Mouse (Mus musculus): ENCODE measurements around the gene Mindy4. TPM values are rescaled to one million over a fixed set of nuclear protein-coding genes. Genes with fewer than 3 reads are reported as not detected.

Gene Mindy4
- total RNA-seq, 2 experiments from 2014 or later: 11.9 to 13.0 TPM

GRCm38 (mm10) chr6:55257246-55257645 is 54.1 kb downstream of the Mindy4 start:
- no peak for DNase-seq

- no peak for DNase-seq
Measured at GRCm38 (mm10) chr6:55258428-55259325, 55.5 kb downstream of the Mindy4 start.

- DNase-seq: no peak
Measured at GRCm38 (mm10) chr6:55262161-55262560, 59.0 kb downstream of the Mindy4 start.

- DNase-seq: no peak
Measured at GRCm38 (mm10) chr6:55263490-55264046, 60.4 kb downstream of the Mindy4 start.

DNA sequence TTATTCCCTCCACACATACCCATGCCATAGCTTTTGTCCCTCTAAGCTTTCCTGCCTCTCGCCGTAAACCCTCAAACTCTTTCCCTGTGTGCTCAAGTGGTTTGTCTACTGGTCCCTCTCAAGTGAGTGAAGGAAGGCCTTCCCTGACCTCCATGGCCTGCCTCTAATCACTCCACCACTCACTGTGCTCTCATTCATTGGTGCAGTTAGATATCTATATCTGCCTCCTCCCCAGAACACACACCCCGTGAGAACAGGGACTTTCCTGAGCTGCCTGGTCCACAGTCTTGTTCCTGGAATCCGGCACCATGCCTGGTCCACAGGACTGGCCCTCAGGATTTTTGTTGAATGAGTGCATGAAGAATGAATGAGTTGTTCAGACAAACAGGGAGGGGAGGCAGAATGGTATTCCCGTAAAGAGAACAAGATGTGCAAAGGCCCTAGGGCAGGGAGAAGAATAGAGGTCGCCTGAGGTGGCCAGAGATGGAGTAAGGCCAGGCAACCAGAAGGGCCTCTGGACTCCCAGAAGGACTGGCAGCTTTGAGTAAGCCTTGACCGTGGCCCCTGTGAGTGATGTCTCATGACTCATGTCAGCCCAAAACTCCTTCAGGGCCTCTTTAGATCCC is 61.7 kb downstream of the Mindy4 start:
- no peak for DNase-seq

DNA sequence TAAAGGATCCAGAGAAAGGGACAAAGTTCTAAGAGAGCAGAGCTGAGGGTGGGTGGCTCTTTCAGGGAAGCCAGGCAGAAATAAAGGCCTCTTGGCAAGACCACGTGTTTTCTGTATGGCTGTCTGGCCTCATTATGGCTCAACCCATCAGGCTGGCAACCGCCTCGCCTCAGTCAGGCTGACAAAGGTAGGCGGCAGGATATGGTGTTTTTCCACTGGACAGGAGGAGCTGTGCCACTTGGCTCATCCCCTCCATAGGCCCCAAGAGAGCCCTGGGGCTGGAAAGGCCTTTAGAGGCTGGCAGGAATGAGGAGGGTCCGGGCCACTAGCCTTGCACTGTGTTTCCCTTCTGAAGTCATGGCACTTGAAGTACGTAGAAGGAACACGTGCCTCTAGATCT is 69.8 kb downstream of the Mindy4 start:
- no peak for DNase-seq

DNA sequence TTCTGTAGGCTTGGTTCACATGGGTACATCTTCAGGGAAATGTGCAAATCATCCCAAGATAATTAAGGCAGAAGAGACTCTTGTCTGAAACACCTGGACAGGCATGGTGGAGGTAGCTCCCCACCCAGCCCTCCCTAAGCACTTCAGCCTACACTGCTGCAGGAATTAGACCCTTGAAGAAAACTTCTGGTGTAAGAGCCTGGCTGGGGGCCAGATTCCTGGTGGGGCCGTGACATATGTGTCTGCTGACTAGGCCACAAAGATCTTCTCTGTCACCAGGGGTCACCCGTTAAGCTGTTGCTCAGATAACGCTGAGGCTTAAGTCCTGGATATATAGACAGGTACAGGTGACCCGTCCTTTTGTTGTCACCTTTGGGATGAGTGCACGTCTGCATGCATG is 70.3 kb downstream of the Mindy4 start:
- no peak for DNase-seq

DNA sequence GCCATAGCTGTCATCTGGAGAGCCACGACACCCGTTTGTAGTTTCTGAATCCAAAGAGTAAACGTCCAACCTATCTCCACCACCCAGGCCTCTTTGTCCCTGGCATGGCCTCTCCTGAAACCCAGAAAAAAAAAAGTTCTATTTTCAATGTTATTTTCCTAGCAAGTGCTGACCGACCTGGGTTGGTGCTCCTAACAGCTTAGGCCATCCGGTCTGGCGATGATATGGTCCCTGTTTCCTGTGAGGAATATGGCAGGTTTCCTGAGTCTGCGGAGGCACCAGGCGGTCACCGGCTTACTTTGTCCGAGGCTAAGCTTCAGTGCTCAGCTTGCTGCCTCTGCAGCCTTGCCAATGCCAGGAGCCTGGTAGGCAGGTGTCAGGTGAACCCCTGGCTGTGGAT is 71.8 kb downstream of the Mindy4 start:
- DNase-seq: no peak

DNA sequence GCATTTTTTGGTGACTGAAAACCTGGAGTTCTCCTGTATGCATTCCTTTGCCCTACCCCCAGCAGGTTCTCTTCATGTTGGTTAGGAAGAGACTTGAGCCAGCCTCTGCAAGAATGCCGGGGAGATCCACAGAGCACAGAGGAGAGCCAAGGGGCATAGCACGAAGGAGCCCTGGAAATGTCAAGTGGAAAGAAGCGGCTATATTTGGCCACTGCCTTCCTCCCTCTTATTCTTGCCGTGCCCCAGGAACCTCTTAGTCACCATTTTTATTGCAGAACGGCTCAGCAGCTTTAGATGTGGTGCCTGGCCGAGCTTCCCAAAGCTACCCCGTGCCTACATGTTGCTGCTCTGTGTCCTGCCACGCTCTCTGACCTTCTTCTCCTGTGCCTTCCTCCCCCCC is 72.6 kb downstream of the Mindy4 start:
- no peak for DNase-seq

- DNase-seq: no peak
Measured at GRCm38 (mm10) chr6:55276692-55277282, 73.6 kb downstream of the Mindy4 start.

DNA sequence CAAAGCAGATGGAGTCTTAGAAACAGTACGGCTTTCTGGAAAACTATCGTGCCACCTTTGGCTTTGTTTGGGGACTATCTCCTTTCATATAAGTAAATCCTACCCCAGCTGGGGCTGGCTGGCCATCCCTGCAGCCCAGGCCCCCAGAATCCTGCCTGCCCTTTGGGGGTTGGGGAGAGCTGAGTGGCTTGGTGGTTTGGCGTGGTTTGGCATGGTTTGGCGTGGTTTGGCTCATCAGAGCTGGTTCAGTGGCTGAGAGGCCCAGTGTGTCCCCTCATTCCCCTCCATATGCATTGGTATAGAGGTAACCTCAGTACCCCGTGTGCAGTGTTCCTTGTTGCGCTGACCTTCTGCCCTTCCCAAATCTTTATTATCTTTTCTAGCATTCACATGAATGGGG is 74.9 kb downstream of the Mindy4 start:
- DNase-seq: no peak

DNA sequence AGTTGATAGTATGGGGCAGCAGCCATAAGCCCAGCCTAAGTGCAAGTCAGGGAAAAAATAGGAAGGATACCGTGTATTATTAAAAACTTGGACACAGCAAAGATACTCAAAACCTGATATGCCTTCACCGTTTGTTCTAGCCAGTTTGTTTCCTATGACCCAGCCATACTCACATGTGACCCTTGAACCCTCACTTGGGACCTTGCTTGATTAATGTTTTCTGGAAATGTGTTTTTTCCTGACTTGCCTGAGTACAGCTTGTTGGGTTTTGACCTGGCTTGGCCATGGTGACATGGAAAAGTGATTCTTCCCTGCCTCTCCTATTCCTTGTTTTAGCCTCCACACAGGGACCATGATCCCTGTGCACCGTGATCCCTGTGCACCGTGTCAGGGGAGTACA is 75.3 kb downstream of the Mindy4 start:
- no peak for DNase-seq

DNA sequence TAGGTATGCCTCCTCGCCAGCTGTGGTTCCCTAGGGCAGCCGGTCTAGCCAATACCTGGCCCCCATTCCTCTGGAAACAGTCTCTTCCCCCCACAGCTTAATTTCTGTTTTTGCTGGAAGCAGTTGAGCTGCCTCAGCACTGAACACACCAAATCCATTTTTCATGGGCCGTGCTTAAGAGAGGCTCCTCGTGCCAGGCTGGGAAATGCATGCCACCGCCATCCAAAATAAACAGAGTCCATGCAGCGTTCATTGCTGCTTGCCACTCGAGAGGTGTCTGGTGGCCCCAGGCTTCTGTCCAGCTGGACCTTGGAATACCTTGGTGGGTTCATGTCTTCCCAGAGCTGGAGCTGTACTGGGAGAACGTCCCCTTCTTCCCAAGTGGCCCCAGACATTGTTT is 77.8 kb downstream of the Mindy4 start:
- no peak for DNase-seq

- DNase-seq: no peak
Measured at GRCm38 (mm10) chr6:55281687-55282086, 78.5 kb downstream of the Mindy4 start.

- no peak for DNase-seq
Measured at GRCm38 (mm10) chr6:55282348-55282747, 79.2 kb downstream of the Mindy4 start.

DNA sequence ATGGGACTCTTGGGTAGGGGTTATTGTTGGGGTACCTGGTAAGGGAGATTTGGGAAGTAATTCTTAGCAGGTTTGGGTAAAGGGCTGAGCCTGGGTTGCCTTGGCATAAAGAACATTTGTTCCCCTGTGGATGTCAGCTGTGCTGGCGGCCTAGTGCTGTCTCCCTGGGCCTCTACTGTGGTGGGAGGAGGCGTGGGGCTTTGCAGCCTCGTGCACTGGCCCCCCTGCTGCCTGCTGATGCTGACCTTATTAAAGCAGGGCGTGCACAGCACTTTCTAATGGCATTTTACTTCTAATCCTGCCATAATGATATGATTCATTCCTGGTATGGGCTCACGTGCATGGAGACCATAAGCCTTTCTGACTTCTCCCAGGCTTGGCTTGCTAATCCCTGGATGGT is 82.0 kb downstream of the Mindy4 start:
- DNase-seq: no peak

- DNase-seq: no peak
Measured at GRCm38 (mm10) chr6:55288007-55288602, 84.9 kb downstream of the Mindy4 start.

- DNase-seq: no peak
Measured at GRCm38 (mm10) chr6:55294549-55295131, 91.5 kb downstream of the Mindy4 start.

DNA sequence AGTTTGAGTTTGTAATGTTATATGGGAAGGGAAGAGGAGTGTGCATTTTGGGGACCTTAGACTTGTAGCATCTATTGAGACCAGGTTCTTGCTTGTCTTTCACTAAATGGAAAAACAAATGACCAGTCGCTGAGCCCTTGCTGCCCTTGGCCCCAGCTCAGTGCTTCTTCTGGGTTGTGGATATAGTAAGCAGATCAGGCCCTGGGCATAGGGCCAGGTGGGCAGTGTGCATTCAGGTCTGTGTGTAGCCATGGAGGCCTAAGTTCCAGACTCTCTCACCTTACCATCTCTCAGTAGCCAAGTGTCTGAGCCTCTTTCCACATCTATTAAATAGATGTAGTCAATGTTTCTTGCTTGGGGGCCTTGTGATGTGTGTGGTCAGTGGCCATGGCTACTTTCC is 92.1 kb downstream of the Mindy4 start:
- no peak for DNase-seq

GRCm38 (mm10) chr6:55299482-55299881 is 96.3 kb downstream of the Mindy4 start:
- no peak for DNase-seq

DNA sequence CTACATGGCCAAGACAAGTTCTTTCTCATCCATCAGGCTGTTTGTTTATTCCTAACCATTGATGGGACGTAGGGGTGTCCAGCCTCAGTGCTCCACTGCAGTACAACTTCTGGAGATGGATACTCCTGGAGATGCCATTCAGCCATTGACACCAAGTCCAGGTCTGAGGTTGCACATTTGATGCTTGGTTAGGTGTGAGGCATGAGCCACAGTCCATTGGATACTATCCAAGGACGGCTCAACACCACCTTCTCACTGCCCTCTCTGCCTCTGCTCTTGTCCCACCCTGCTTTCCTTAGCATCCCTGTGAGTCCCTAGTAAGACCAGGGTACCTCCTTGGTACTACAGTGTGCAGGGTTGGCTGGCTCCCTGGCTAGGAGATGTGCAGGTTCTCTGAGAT is 96.7 kb downstream of the Mindy4 start:
- DNase-seq: no peak

DNA sequence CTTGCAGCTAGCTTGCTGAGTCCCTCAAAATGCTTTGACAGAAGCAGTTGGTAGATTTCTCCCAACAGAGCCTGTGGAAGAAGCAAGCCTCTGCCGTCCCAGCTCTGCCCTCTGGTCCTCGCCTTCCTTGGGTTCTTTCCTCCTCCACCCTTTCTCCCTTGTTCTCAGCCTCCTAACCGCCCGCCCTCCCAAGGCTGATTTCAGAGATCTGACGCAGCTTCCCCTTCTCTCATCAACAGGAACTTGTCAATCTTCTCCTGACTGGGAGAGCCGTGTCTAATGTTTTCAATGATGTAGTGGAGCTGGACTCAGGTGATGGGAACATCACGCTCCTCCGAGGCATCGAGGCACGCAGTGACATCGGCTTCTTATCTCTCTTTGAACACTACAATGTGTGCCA is 97.5 kb downstream of the Mindy4 start:
- no peak for DNase-seq

- DNase-seq: no peak
Measured at GRCm38 (mm10) chr6:55310179-55310578, 107.0 kb downstream of the Mindy4 start.

Data from layer of hippocampus, postnatal 36 days (tissue).